Mouse (Mus musculus) heart, embryonic 14.5 days (tissue): ENCODE results near the gene Fgfr2. TPM values are rescaled to one million over a fixed set of nuclear protein-coding genes. Genes with fewer than 3 reads are reported as not detected.

Experiments
- ATAC-seq: fragments of 200-750 bp; cut with Nextera tagmentation; 2 replicates; pipeline ENCODE4 v1.8.0; 2017; ENCODE audit warnings: low read depth, moderate TSS enrichment; ENCODE audit not compliant: insufficient number of reproducible peaks, insufficient read depth, low FRiP score
- H3K27ac ChIP-seq, 2 experiments: fragments of 200-500 bp in 1 of 2; fragments of 300-500 bp in 1 of 2; sonication (generic) in 1 of 2; replicated peaks in 1 of 2; 2 replicates each; pipeline ENCODE4 v1.5.1; 2012 to 2014; ENCODE audit warnings: low read depth in 2 of 2, low read length in 2 of 2, control low read depth in 1 of 2, mild to moderate bottlenecking in 1 of 2, mixed read lengths in 1 of 2; ENCODE audit not compliant: control insufficient read depth in 1 of 2, insufficient read depth in 1 of 2
- H3K27me3 ChIP-seq: fragments of 300-500 bp; sonication (generic); 2 replicates; pipeline ENCODE4 v1.6.1; 2014; ENCODE audit warnings: mild to moderate bottlenecking, low read length, control low read depth; ENCODE audit not compliant: control insufficient read depth, insufficient read depth
- H3K36me3 ChIP-seq: fragments of 300-500 bp; sonication (generic); 2 replicates; pipeline ENCODE4 v1.6.1; 2014; ENCODE audit warnings: mild to moderate bottlenecking, control low read depth, low read length, mixed read lengths; ENCODE audit not compliant: control insufficient read depth, insufficient read depth
- H3K4me1 ChIP-seq, 2 experiments: fragments of 200-500 bp in 1 of 2; fragments of 300-500 bp in 1 of 2; sonication (generic) in 1 of 2; 2 replicates each; pipeline ENCODE4 v1.6.1; 2012 to 2014; ENCODE audit warnings: low read length in 2 of 2, control low read depth in 1 of 2, mixed read lengths in 1 of 2; ENCODE audit not compliant: control insufficient read depth in 2 of 2, insufficient read depth in 2 of 2
- H3K4me2 ChIP-seq: fragments of 300-500 bp; sonication (generic); 2 replicates; pipeline ENCODE4 v1.6.1; 2014; ENCODE audit warnings: mild to moderate bottlenecking, low read length
- H3K4me3 ChIP-seq, 2 experiments: fragments of 200-500 bp in 1 of 2; fragments of 300-500 bp in 1 of 2; sonication (generic) in 1 of 2; 2 replicates each; pipeline ENCODE4 v1.5.1; 2012 to 2014; ENCODE audit warnings: low read length in 2 of 2, mild to moderate bottlenecking in 2 of 2, control low read depth in 1 of 2, low read depth in 1 of 2, moderate library complexity in 1 of 2; ENCODE audit not compliant: control insufficient read depth in 1 of 2, insufficient read depth in 1 of 2
- H3K9ac ChIP-seq: fragments of 300-500 bp; sonication (generic); 2 replicates; pipeline ENCODE4 v1.6.1; 2014; ENCODE audit warnings: mild to moderate bottlenecking, low read length
- H3K9me3 ChIP-seq: fragments of 300-500 bp; sonication (generic); 2 replicates; pipeline ENCODE4 v1.6.1; 2016; ENCODE audit warnings: low read length, control low read depth; ENCODE audit not compliant: control insufficient read depth
- WGBS: fragments of 180-500 bp; shearing (Covaris S2); extraction: QIAGEN DNeasy Blood & Tissue Kit; methylation state at CpG from one replicate; pipeline ENCODE4 v1.1.7; 2014; 5-methylcytosine and 5-hydroxymethylcytosine counted together
- polyA plus RNA-seq: library from polyadenylated mRNA; unstranded; fragments of >200 nt; fragmentation: Nextera tagmentation; extraction: Ambion mirVana; gene quantifications from 2 replicates; pipeline ENCODE4 v1.2.1, GENCODE M21; 2014

The Fgfr2 gene
- polyA plus RNA-seq, 1 experiment from 2014 or later, result 22.4 TPM

DNA sequence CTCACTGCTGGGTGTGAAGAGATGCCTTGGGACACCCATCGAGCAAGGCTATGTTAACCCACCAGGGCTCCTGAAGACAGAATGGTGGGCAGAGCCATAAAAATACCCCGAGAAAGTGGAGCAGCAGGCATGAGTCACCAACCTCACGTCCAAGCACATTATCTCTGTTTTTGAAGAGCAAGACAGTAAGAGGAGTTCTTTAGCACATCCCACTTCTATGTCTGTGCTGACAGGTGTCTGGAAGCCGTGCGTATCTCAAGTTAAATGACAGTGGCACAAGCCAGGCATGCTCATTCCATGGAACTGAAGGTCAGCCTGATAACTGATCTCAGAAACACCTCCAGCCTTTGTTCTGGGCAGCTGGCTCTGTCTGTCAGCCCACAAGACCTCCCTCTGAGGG, 1055.2 kb downstream of the Fgfr2 start:
- 33% methylated on average over 5 of the region's 5 CpGs for WGBS
- H3K4me1 ChIP-seq, result no peaks in the 10 kb centered on the region
- H3K4me3 ChIP-seq, result no peak overlapping the region
- H3K9me3 ChIP-seq, result no peaks in the 10 kb centered on the region
- no peaks in the 10 kb centered on the region for H3K36me3 ChIP-seq
- no peaks in the 10 kb centered on the region for H3K27me3 ChIP-seq
- no peak overlapping the region for H3K9ac ChIP-seq
- no peak overlapping the region for H3K27ac ChIP-seq
- no peak overlapping the region for H3K4me2 ChIP-seq
- no peak for ATAC-seq

DNA sequence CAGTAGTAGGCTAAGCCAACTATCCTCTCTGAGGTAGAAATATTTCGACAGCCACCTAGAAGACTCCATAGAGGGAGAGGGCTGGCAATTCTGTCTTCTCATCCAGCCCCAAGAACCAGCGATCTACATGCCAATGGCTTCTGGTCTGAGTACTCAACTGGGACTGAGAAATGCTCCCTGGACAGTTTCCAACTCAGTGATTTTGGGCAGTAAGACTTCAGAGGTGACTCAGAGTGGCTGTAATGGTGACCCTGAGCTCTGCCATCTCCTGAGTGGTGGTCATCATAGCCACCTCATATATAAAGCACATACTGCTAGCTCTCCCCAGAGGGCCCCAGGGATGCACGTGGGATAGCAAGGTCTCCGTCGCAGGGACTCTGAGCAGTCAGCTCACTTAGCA, 1055.6 kb downstream of the Fgfr2 start:
- no peak for ATAC-seq
- Histone ChIP-seq H3K4me1 (no peaks in the 10 kb centered on the region), H3K27ac (no peak overlapping the region), H3K9me3 (no peaks in the 10 kb centered on the region), H3K36me3 (no peaks in the 10 kb centered on the region), H3K27me3 (no peaks in the 10 kb centered on the region), H3K4me3 (no peak overlapping the region), H3K4me2 (no peak overlapping the region), H3K9ac (no peak overlapping the region)
- 68% methylated on average over 5 of the region's 5 CpGs for WGBS

DNA sequence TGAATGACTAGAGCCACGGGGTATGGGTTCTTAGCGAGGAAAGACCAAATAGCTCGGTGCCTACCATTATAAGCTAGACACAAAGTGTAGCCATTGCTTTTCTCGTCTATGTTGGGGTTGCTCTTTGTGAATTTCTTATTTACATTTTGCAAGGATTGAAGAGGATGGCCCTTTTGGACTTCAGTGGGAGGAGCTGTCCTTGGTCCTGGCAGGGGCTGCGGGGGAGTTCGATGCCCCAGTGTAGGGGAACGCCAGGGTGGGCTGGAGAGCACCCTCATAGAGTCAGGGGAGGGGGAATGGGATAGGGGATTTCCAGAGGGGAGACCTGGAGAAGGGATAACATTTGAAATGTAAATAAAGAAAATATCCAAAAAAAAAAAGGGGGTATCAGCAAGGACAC, 1063.0 kb downstream of the Fgfr2 start:
- Histone ChIP-seq H3K36me3 (no peaks in the 10 kb centered on the region), H3K4me3 (no peak overlapping the region), H3K4me1 (no peaks in the 10 kb centered on the region), H3K9me3 (no peaks in the 10 kb centered on the region), H3K27ac (no peak overlapping the region), H3K9ac (no peak overlapping the region), H3K27me3 (no peaks in the 10 kb centered on the region; the same call in 1 of the 2 replicates), H3K4me2 (no peak overlapping the region)
- WGBS, result 70% methylated on average over 7 of the region's 7 CpGs
- no peak for ATAC-seq

DNA sequence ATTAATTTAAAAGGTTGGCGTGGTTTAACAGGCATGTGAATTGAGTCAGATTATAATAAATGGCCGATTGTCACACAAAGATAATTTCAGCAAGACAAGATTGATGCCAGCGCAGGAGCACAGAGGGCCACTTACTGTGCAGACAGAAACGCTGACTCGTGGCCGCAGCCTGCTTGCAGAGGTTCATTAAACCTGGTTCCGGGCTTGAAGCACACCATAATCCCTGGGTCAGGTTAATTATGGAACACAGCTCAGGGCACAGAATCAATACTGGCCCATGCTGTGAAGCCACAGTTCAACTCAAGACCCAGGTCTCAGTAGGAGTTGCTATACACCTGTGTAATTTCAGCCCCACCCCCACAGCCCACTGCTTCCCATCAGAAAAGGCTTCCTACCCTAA, 1066.6 kb downstream of the Fgfr2 start:
- H3K4me1 ChIP-seq, result no peaks in the 10 kb centered on the region
- no peaks in the 10 kb centered on the region for H3K36me3 ChIP-seq
- H3K27me3 ChIP-seq, result no peaks in the 10 kb centered on the region; the same call in 1 of the 2 replicates
- no peaks in the 10 kb centered on the region; the same call in 1 of the 2 replicates for H3K9me3 ChIP-seq
- H3K27ac ChIP-seq, result no peak overlapping the region
- no peak for ATAC-seq
- 79% methylated on average over 7 of the region's 7 CpGs for WGBS
- H3K9ac ChIP-seq, result no peak overlapping the region
- no peak overlapping the region for H3K4me2 ChIP-seq
- H3K4me3 ChIP-seq, result no peak overlapping the region

DNA sequence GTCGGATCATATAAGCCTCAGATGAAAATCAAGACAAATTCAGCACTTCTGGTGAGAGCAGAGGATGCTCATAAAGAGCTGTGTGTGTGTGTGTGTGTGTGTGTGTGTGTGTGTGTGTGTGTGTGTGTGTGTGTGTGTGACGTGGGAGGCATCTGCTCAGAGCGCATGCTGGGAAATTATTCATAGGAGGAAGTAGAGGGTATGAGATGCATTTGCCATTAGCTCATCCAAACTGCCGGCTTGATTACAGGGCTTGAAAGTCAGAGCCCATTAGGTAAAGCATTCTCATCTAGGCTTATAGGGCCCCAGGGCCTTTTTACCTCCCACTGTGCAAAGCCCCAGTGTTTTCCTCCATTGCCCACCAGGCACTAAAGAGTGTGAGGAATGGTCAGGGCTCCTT, 1076.5 kb downstream of the Fgfr2 start:
- H3K27me3 ChIP-seq, result no peaks in the 10 kb centered on the region
- H3K4me3 ChIP-seq, result no peak overlapping the region
- no peak overlapping the region for H3K27ac ChIP-seq
- no peaks in the 10 kb centered on the region for H3K9me3 ChIP-seq
- 59% methylated on average over 4 of the region's 4 CpGs for WGBS
- no peaks in the 10 kb centered on the region for H3K4me1 ChIP-seq
- H3K4me2 ChIP-seq, result no peak overlapping the region
- H3K36me3 ChIP-seq, result no peaks in the 10 kb centered on the region
- no peak overlapping the region for H3K9ac ChIP-seq
- no peak for ATAC-seq

DNA sequence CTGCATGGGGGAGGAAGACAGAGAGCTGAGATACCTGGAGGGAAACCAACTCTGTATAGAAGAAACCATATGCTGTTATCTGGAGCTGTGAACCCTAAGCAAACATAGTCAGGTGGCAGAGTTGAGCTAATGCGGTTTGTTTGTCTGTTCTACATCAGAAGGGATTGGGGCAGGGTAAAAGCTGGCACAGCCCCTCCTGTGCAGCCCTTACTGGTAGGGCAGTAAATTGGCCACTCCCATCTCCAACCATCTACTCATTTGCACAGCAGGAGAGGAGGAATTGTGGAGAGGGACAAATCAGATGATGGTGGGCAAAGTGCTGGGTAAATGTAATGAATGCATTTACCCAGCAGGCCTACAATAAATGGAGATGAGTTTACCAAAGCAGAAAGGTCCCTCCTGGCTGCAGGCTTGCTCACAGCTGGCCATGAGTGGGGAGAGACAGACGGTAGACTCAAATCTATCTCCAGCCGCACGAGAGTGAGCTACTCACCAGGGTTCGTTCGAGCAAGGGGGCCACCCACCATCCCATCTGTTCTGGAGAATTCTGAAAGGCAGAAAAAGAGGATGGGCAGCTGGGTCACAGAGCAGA, 1091.1 kb downstream of the Fgfr2 start:
- no peak overlapping the region for H3K4me3 ChIP-seq
- no peaks in the 10 kb centered on the region for H3K9me3 ChIP-seq
- no peaks in the 10 kb centered on the region for H3K27me3 ChIP-seq
- 67% methylated on average over 6 of the region's 6 CpGs for WGBS
- H3K9ac ChIP-seq, result no peak overlapping the region
- no peak overlapping the region for H3K4me2 ChIP-seq
- H3K27ac ChIP-seq, result no peak overlapping the region
- no peaks in the 10 kb centered on the region for H3K4me1 ChIP-seq
- H3K36me3 ChIP-seq, result no peaks in the 10 kb centered on the region
- no peak for ATAC-seq

DNA sequence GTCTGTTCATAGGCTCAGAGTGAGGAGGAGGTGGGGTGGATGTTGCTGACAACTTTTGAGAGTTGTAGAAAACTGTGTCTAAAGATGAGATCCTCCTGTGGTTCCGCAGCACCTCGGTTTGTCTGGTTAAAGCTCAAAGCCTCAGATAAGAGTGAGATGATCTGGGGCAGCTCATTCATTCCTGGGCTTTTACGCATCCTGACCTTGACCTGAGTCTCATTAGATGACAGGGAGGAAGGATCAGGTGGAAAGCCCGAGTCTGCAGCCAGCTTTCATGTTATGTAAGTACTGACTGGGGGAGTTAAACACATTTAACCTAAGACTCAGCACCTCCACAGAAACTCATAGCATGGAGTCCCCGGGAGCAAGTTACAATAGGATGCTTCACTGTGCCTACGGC, 1096.5 kb downstream of the Fgfr2 start:
- WGBS, result 49% methylated on average over 6 of the region's 6 CpGs
- H3K36me3 ChIP-seq, result no peaks in the 10 kb centered on the region
- no peak overlapping the region for H3K4me3 ChIP-seq
- no peak overlapping the region for H3K4me2 ChIP-seq
- H3K27ac ChIP-seq, result no peak overlapping the region
- H3K9ac ChIP-seq, result no peak overlapping the region
- ATAC-seq, result no peak
- no peaks in the 10 kb centered on the region for H3K9me3 ChIP-seq
- H3K4me1 ChIP-seq, result no peaks in the 10 kb centered on the region
- no peaks in the 10 kb centered on the region for H3K27me3 ChIP-seq

DNA sequence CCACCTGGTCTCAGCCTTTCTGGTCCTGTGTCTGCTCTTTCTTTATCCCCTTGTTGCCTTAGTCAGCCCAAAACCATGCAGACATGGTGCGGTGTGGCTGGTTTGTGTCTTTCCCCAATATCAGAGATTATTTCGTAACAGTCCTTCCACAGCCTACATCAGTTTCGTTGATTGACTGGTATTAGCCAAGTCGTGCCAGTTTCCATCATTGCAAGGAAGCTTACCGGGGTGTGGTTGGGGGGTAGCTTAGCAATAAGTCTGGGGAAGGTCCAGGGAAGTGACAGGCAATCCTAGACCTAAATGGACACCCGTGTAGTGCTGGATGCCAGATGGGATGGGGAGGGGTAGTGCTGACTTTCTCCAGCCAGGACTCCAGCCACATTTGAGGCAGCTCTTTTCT, 1097.6 kb downstream of the Fgfr2 start:
- H3K36me3 ChIP-seq, result no peaks in the 10 kb centered on the region
- H3K27ac ChIP-seq, result no peak overlapping the region
- H3K4me3 ChIP-seq, result no peak overlapping the region
- WGBS, result 60% methylated on average over 6 of the region's 6 CpGs
- H3K4me2 ChIP-seq, result no peak overlapping the region
- ATAC-seq, result no peak
- no peaks in the 10 kb centered on the region for H3K9me3 ChIP-seq
- no peak overlapping the region for H3K9ac ChIP-seq
- no peaks in the 10 kb centered on the region for H3K27me3 ChIP-seq
- H3K4me1 ChIP-seq, result no peaks in the 10 kb centered on the region
